Mouse (Mus musculus): Measurements from ENCODE around the gene Ryk. TPM values are rescaled to one million over a fixed set of nuclear protein-coding genes. Genes with fewer than 3 reads are reported as not detected.
A peak's percentile ranks its signal among the peaks of the same experiment; 100 is the strongest.

Ryk gene
- polyA plus RNA-seq, 2 experiments: 4.9 to 10.8 TPM

DNA sequence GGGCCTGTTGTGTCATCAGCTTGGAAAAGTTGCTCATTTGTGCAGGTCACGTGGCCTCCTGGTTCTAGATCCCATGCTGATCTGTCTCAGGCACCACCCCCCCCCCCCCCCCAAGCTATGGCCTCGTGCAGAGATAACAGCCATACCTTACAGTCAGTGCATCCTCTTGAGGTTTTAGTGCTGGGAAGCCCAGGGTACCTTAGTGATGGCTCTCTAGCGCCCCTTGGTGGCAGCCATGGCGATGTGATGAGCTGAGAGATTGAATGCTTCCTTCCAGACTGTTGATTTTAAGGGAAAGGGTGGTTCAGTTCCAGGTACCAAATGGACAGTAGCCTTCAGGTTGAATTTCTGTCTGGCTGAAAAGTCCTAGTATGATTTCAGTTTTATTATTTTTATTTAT is 32.2 kb downstream of the Ryk start:
- Histone ChIP-seq H3K27ac (no peak overlapping the region), H3K4me3 (ENCODE audit: insufficient read depth in 1 of 2, low read depth in 2 of 2, low read length in 2 of 2) (no peak overlapping the region), H3K4me1 (replicated peaks; ENCODE audit: control insufficient read depth in 2 of 2, insufficient read depth in 2 of 2, low read length in 1 of 2) (no peaks in the 10 kb centered on the region; a peak in 1 of 4 replicates), H3K9ac (replicated peaks) (no peak overlapping the region), H3K9me3 (ENCODE audit: control insufficient read depth, low read length) (no peaks in the 10 kb centered on the region), H3K4me2 (ENCODE audit: low read depth) (no peak overlapping the region), H3K27me3 (ENCODE audit: control insufficient read depth, insufficient read depth, low read length) (no peaks in the 10 kb centered on the region), H3K36me3 (replicated peaks; ENCODE audit: control insufficient read depth, insufficient read depth, low read depth) (no peaks in the 10 kb centered on the region)
- ATAC-seq (ENCODE audit: insufficient read depth): peak; percentile 57; the same call in 1 of the 2 replicates
- DNase-seq (ENCODE audit: low read depth in 3 of 3, low spot score in 3 of 3): peak in 2 of 3 experiments; percentile 41 to 46
- 5% methylated on average over 4 of the region's 4 CpGs for WGBS (ENCODE audit: insufficient replicate concordance)
- TF ChIP-seq CTCF (IDR thresholded peaks at IDR 0.05; ENCODE audit: low read depth) (peak; percentile 84), EP300 (IDR thresholded peaks at IDR 0.05; ENCODE audit: low read depth) (no peak)

DNA sequence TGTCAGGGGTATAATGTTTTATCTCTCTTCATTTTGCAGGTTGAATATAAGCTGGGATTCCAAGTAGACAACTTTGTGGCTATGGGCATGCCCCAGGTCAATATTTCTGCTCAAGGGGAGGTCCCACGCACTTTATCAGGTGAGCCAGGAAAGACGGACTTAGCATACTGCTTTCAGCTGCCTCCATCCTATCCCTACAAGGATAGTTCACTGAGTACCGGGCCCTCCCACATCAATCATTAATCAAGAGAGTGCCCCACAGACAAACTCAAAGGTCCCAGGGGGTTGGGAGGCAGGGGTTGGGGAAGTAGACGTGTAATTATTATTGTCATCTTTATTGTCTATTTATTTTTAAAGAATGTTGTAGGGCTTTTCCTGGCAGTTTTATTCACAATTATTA is 32.8 kb downstream of the Ryk start:
- ATAC-seq (ENCODE audit: insufficient read depth): no peak

DNA sequence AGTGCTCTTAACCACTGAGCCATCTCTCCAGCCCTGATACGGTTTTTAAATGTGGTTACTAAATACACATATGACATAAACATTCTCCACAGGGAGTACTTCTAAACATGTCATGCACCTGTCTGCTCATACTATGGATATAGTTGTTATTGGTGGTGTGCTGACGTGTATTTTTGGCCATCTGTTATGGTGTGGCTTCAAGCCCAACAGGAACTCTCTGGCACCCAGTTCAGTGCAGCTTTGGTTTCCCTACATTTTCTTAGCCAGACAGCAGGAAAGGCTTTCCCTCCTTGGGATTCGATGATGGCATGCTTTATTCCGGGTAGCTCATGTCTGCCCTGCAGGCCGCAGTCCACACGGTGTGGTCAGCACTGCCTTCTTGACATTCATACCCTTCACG is 33.7 kb downstream of the Ryk start:
- Histone ChIP-seq H3K4me1 (replicated peaks; ENCODE audit: control insufficient read depth in 2 of 2, insufficient read depth in 2 of 2, low read length in 1 of 2) (no peaks in the 10 kb centered on the region), H3K9ac (replicated peaks) (no peak overlapping the region), H3K9me3 (ENCODE audit: control insufficient read depth, low read length) (no peaks in the 10 kb centered on the region), H3K36me3 (replicated peaks; ENCODE audit: control insufficient read depth, insufficient read depth, low read depth) (no peaks in the 10 kb centered on the region), H3K27me3 (ENCODE audit: control insufficient read depth, insufficient read depth, low read length) (no peaks in the 10 kb centered on the region), H3K4me3 (ENCODE audit: insufficient read depth in 1 of 2, low read depth in 2 of 2, low read length in 2 of 2) (no peak overlapping the region), H3K27ac (no peak overlapping the region), H3K4me2 (ENCODE audit: low read depth) (no peak overlapping the region)
- ATAC-seq (ENCODE audit: insufficient read depth) (no peak), DNase-seq (ENCODE audit: low read depth in 3 of 3, low spot score in 3 of 3) (no peak)
- TF ChIP-seq EP300 (IDR thresholded peaks at IDR 0.05; ENCODE audit: low read depth) (no peak), CTCF (IDR thresholded peaks at IDR 0.05; ENCODE audit: low read depth) (no peak)
- 81% methylated on average over 7 of the region's 7 CpGs for WGBS (ENCODE audit: insufficient replicate concordance)

More for the DNA sequence above, 32.8 kb downstream of the Ryk start:
- Histone ChIP-seq H3K4me1 (replicated peaks; ENCODE audit: control insufficient read depth in 2 of 2, insufficient read depth in 2 of 2, low read length in 1 of 2) (no peaks in the 10 kb centered on the region; a peak in 1 of 4 replicates), H3K36me3 (replicated peaks; ENCODE audit: control insufficient read depth, insufficient read depth, low read depth) (no peaks in the 10 kb centered on the region), H3K9me3 (ENCODE audit: control insufficient read depth, low read length) (no peaks in the 10 kb centered on the region), H3K4me2 (ENCODE audit: low read depth) (no peak overlapping the region), H3K27ac (no peak overlapping the region), H3K9ac (replicated peaks) (no peak overlapping the region), H3K4me3 (ENCODE audit: insufficient read depth in 1 of 2, low read depth in 2 of 2, low read length in 2 of 2) (no peak overlapping the region), H3K27me3 (ENCODE audit: control insufficient read depth, insufficient read depth, low read length) (no peaks in the 10 kb centered on the region)
- TF ChIP-seq EP300 (IDR thresholded peaks at IDR 0.05; ENCODE audit: low read depth) (no peak), CTCF (IDR thresholded peaks at IDR 0.05; ENCODE audit: low read depth) (no peak)
- 75% methylated on average over 4 of the region's 4 CpGs for WGBS (ENCODE audit: insufficient replicate concordance)
- no peak for DNase-seq (ENCODE audit: low read depth in 3 of 3, low spot score in 3 of 3)

DNA sequence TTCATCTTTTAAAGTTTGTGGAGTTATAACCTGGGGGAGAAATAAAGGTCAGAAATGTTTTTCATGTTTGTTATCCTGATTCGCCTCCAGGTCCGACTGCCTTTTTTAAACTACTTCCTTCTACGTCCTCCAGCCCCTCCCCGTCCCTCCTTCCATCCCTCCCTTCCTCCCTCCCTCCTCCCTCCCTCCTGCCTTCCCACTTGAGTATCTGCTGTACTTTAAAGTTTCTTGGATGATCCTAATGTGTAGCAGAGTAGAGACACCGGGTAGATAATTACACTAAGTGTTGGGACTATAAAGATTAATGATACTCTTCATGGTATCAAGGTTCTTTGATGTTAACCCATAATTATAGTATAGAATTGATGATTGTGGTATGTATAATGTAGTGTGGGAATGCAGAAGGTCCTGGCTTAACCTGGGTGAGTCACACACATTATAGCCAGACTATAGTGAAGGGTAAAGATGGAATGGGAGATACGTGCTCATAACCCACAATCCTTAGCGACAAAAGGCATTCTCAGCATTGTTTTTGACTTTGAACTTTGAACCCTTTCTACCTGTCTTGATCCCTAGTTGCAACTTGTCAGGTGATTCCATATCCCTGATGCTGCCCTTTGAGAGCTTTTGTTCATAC is 41.5 kb downstream of the Ryk start:
- TF ChIP-seq EP300 (IDR thresholded peaks at IDR 0.05; ENCODE audit: low read depth): no peak
- no peak for TF ChIP-seq CTCF (IDR thresholded peaks at IDR 0.05; ENCODE audit: low read depth)
- Histone ChIP-seq H3K27ac (no peak overlapping the region), H3K36me3 (replicated peaks; ENCODE audit: control insufficient read depth, insufficient read depth, low read depth) (no peaks in the 10 kb centered on the region), H3K4me2 (ENCODE audit: low read depth) (no peak overlapping the region), H3K9me3 (ENCODE audit: control insufficient read depth, low read length) (no peaks in the 10 kb centered on the region), H3K9ac (replicated peaks) (no peak overlapping the region), H3K4me1 (replicated peaks; ENCODE audit: control insufficient read depth in 2 of 2, insufficient read depth in 2 of 2, low read length in 1 of 2) (no peaks in the 10 kb centered on the region), H3K4me3 (ENCODE audit: insufficient read depth in 1 of 2, low read depth in 2 of 2, low read length in 2 of 2) (no peak overlapping the region), H3K27me3 (ENCODE audit: control insufficient read depth, insufficient read depth, low read length) (no peaks in the 10 kb centered on the region)
- DNase-seq (ENCODE audit: low read depth in 3 of 3, low spot score in 3 of 3) (no peak), ATAC-seq (ENCODE audit: insufficient read depth) (no peak)
- WGBS (ENCODE audit: insufficient replicate concordance): 71% methylated on average over 7 of the region's 7 CpGs

DNA sequence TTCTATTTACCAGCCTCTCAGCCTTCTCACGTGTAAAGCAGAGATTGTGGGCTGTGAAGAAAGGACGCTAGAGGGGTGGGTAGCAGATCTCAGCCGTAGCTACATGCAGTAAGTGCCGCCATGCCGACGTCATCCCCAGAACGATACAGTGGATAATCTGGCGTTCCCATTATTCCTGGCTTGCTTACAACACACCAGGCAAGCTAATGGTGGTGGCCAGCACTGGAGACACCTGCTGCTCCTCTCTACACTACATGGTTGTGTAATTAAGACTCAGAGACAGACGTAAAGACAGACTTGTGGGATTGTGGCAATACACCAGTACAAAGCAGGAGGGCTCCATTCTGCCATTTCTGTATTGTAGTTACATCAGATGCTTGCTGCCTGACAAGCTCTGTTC is 43.2 kb downstream of the Ryk start:
- H3K4me2 ChIP-seq (ENCODE audit: low read depth): no peak overlapping the region
- H3K9ac ChIP-seq (replicated peaks): no peak overlapping the region
- whole genome bisulfite sequencing (ENCODE audit: insufficient replicate concordance): 82% methylated on average over 9 of the region's 9 CpGs
- ATAC-seq (ENCODE audit: insufficient read depth) (no peak), DNase-seq (ENCODE audit: low read depth in 3 of 3, low spot score in 3 of 3) (no peak)
- no peak overlapping the region for H3K4me3 ChIP-seq (ENCODE audit: insufficient read depth in 1 of 2, low read depth in 2 of 2, low read length in 2 of 2)
- H3K27me3 ChIP-seq (ENCODE audit: control insufficient read depth, insufficient read depth, low read length): no peaks in the 10 kb centered on the region
- no peaks in the 10 kb centered on the region for H3K36me3 ChIP-seq (replicated peaks; ENCODE audit: control insufficient read depth, insufficient read depth, low read depth)
- H3K9me3 ChIP-seq (ENCODE audit: control insufficient read depth, low read length): no peaks in the 10 kb centered on the region
- TF ChIP-seq EP300 (IDR thresholded peaks at IDR 0.05; ENCODE audit: low read depth) (no peak), CTCF (IDR thresholded peaks at IDR 0.05; ENCODE audit: low read depth) (no peak)
- no peaks in the 10 kb centered on the region for H3K4me1 ChIP-seq (replicated peaks; ENCODE audit: control insufficient read depth in 2 of 2, insufficient read depth in 2 of 2, low read length in 1 of 2)
- H3K27ac ChIP-seq: no peak overlapping the region

All from liver, embryonic 14.5 days (tissue).